Mouse (Mus musculus) ES-Bruce4 (cell line): ENCODE results near the gene Slc7a8. TPM values are rescaled to one million over a fixed set of nuclear protein-coding genes. Genes with fewer than 3 reads are reported as not detected.

Experiments used
- H3K27ac ChIP-seq: 2 replicates; pipeline ENCODE4 v1.5.1; 2012; ENCODE audit warnings: low read length, inconsistent platforms; ENCODE audit not compliant: insufficient read depth
- H3K27me3 ChIP-seq: 2 replicates; pipeline ENCODE4 v1.6.1; 2012; ENCODE audit warnings: mild to moderate bottlenecking, low read length, inconsistent platforms; ENCODE audit not compliant: control insufficient read depth, poor library complexity, insufficient read depth, severe bottlenecking
- H3K36me3 ChIP-seq: 2 replicates; pipeline ENCODE4 v1.6.1; 2012; ENCODE audit warnings: inconsistent platforms, mild to moderate bottlenecking, low read length, moderate library complexity; ENCODE audit not compliant: control insufficient read depth, poor library complexity, insufficient read depth, severe bottlenecking
- H3K4me1 ChIP-seq: one replicate; pipeline ENCODE4 v1.8.1; 2011; ENCODE audit warnings: low read length; ENCODE audit not compliant: control insufficient read depth, insufficient read depth
- H3K4me3 ChIP-seq: 2 replicates; pipeline ENCODE4 v1.5.1; 2011; ENCODE audit warnings: low read depth, mild to moderate bottlenecking, low read length
- H3K9ac ChIP-seq: 2 replicates; pipeline ENCODE4 v1.6.1; 2012; ENCODE audit warnings: low read depth, mild to moderate bottlenecking, inconsistent platforms; ENCODE audit not compliant: poor library complexity, severe bottlenecking
- H3K9me3 ChIP-seq: replicated peaks from 2 replicates; pipeline ENCODE4 v1.6.1; 2012; ENCODE audit warnings: mild to moderate bottlenecking, low read length, inconsistent platforms; ENCODE audit not compliant: control insufficient read depth, poor library complexity, insufficient read depth, severe bottlenecking
- CTCF ChIP-seq: IDR thresholded peaks from one replicate; pipeline ENCODE4 v1.8.1; 2011; ENCODE audit warnings: low read depth, low read length
- EP300 ChIP-seq: IDR thresholded peaks from 2 replicates; pipeline ENCODE4 v1.6.1; 2011; ENCODE audit warnings: low read depth, low read length; ENCODE audit not compliant: insufficient read depth
- POLR2A ChIP-seq: IDR thresholded peaks from one replicate; pipeline ENCODE4 v1.8.1; 2011; ENCODE audit warnings: low read length; ENCODE audit not compliant: insufficient read depth
- polyA plus RNA-seq: library from polyadenylated mRNA; stranded (reverse); fragments of >200 nt; gene quantifications from 2 replicates; pipeline ENCODE4 v1.2.4, GENCODE M21; 2011; ENCODE audit warnings: low read depth; ENCODE audit not compliant: missing spikeins, insufficient read depth, insufficient read length

The Slc7a8 gene
- polyA plus RNA-seq, 1 experiment, result 2.0 TPM

- no peaks in the 10 kb centered on the region for H3K9me3 ChIP-seq
- no peak overlapping the region for H3K9ac ChIP-seq
- peaks cover 2% of the 10 kb centered on the region for H3K4me1 ChIP-seq
- no peak overlapping the region for H3K27ac ChIP-seq
- H3K27me3 ChIP-seq, result no peaks in the 10 kb centered on the region
- H3K4me3 ChIP-seq, result no peak overlapping the region
- no peaks in the 10 kb centered on the region for H3K36me3 ChIP-seq
- TF ChIP-seq POLR2A (no peak), EP300 (no peak), CTCF (no peak)
Measured at GRCm38 (mm10) chr14:54747942-54748917, 33.5 kb downstream of the Slc7a8 start.

DNA sequence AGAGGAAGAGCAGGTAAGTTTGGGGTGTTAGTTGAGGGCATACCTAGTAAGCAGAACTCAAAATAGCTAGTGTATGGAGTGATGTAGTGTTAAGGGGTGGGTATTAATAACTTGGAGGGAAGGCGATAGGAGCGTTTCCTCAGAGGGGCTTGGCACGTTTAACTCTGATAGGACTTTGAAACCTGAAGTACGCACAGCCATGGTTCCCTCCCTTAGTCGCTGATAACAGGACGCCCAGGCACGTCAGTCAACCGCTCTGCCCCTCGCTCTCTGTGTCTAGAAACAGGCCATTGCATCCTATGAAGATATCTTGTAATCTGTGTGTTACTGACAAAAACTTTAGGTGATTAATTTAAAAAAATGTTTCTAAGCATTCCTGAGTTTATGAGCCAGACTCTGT lies 35.7 kb downstream of the Slc7a8 start:
- Histone ChIP-seq H3K36me3 (no peaks in the 10 kb centered on the region), H3K9me3 (no peaks in the 10 kb centered on the region), H3K4me1 (peaks cover 2% of the 10 kb centered on the region), H3K4me3 (no peak overlapping the region), H3K27me3 (no peaks in the 10 kb centered on the region), H3K9ac (no peak overlapping the region), H3K27ac (no peak overlapping the region)
- no peak for TF ChIP-seq POLR2A
- TF ChIP-seq CTCF, result no peak
- TF ChIP-seq EP300, result no peak

DNA sequence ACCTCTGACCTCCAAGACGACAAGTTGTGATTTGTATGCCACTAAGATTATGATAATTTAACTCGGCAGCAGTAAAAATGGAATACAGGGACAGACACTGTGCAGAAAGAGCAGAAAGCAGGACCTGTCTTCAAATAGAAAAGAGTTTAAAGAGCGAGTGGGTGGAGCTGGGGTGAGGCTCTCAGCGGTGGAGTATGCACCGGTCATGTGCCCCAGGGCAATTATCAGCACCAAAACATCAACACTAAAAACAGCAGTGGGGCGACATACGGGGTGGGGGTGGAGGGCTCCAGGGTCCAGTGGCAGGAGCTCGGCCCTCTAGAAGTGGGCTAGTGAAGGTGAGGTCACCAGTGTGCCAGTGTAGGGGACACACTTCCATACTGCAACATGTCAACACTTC lies 37.3 kb downstream of the Slc7a8 start:
- Histone ChIP-seq H3K9ac (no peak overlapping the region), H3K4me1 (peaks cover 2% of the 10 kb centered on the region), H3K27ac (no peak overlapping the region), H3K4me3 (no peak overlapping the region), H3K36me3 (no peaks in the 10 kb centered on the region), H3K9me3 (no peaks in the 10 kb centered on the region), H3K27me3 (no peaks in the 10 kb centered on the region)
- TF ChIP-seq POLR2A, result no peak

- Histone ChIP-seq H3K9ac (no peak overlapping the region), H3K27ac (no peak overlapping the region), H3K36me3 (no peaks in the 10 kb centered on the region), H3K4me1 (peaks cover 2% of the 10 kb centered on the region), H3K9me3 (no peaks in the 10 kb centered on the region), H3K27me3 (no peaks in the 10 kb centered on the region), H3K4me3 (no peak overlapping the region)
- TF ChIP-seq CTCF, result no peak
- TF ChIP-seq EP300, result no peak
- no peak for TF ChIP-seq POLR2A
Measured at GRCm38 (mm10) chr14:54742375-54742774, 39.4 kb downstream of the Slc7a8 start.

DNA sequence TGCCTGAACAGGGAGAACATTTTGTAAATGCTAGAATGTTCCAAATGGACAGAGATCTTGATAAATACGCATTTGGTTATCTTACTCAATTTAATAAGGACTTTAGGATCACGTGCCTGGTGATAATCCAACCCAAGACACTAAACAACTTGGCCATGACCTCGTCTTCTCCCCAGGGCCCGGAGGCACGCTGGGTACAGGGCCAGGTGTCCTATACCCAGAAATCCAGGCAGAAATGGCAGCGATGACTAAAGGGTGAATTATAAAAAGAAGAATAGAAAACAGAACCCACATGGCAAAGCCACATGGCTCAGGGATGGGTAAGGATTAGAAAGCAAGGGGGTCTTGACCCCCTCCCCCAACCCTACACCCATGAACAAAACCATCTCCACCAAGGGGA lies 40.0 kb downstream of the Slc7a8 start:
- TF ChIP-seq EP300, result no peak
- no peak for TF ChIP-seq POLR2A
- no peak for TF ChIP-seq CTCF
- no peak overlapping the region for H3K27ac ChIP-seq
- H3K9me3 ChIP-seq, result no peaks in the 10 kb centered on the region
- no peaks in the 10 kb centered on the region for H3K27me3 ChIP-seq
- no peak overlapping the region for H3K9ac ChIP-seq
- H3K36me3 ChIP-seq, result no peaks in the 10 kb centered on the region
- H3K4me1 ChIP-seq, result peaks cover 2% of the 10 kb centered on the region
- no peak overlapping the region for H3K4me3 ChIP-seq

- Histone ChIP-seq H3K27ac (no peak overlapping the region), H3K36me3 (no peaks in the 10 kb centered on the region), H3K4me3 (no peak overlapping the region), H3K9me3 (no peaks in the 10 kb centered on the region; the same call in 1 of the 2 replicates), H3K4me1 (no peaks in the 10 kb centered on the region), H3K9ac (no peak overlapping the region), H3K27me3 (no peaks in the 10 kb centered on the region)
- TF ChIP-seq CTCF (no peak), POLR2A (no peak), EP300 (no peak)
Measured at GRCm38 (mm10) chr14:54737634-54738033, 44.1 kb downstream of the Slc7a8 start.
